Mouse (Mus musculus) hindbrain, embryonic 11.5 days (tissue): Measurements from ENCODE around the gene Rnft1. TPM values are rescaled to one million over a fixed set of nuclear protein-coding genes. Genes with fewer than 3 reads are reported as not detected.
A peak's percentile ranks its signal among the peaks of the same experiment; 100 is the strongest.

Experiments used
- ATAC-seq: fragments of 200-750 bp; cut with Nextera tagmentation; 2 replicates; pipeline ENCODE4 v1.8.0; 2017; ENCODE audit warnings: mild to moderate bottlenecking, moderate TSS enrichment, moderate library complexity; ENCODE audit not compliant: low FRiP score
- DNase-seq: peaks from one replicate; pipeline ENCODE4 v3.0.0-alpha.2; 2015; ENCODE audit warnings: low spot score
- H3K27ac ChIP-seq: fragments of 300-500 bp; sonication (generic); 2 replicates; pipeline ENCODE4 v1.5.1; 2014; ENCODE audit warnings: mild to moderate bottlenecking, low read depth, low read length
- H3K27me3 ChIP-seq: fragments of 300-500 bp; sonication (generic); 2 replicates; pipeline ENCODE4 v1.6.1; 2014; ENCODE audit warnings: mild to moderate bottlenecking, low read length, moderate library complexity, mixed read lengths; ENCODE audit not compliant: control insufficient read depth, insufficient read depth
- H3K36me3 ChIP-seq: fragments of 300-500 bp; sonication (generic); 2 replicates; pipeline ENCODE4 v1.6.1; 2014; ENCODE audit warnings: mild to moderate bottlenecking, low read length, moderate library complexity, mixed read lengths; ENCODE audit not compliant: control insufficient read depth, insufficient read depth
- H3K4me1 ChIP-seq: fragments of 300-500 bp; sonication (generic); replicated peaks from 2 replicates; pipeline ENCODE4 v1.6.1; 2014; ENCODE audit warnings: low read length, mixed read lengths; ENCODE audit not compliant: control insufficient read depth, insufficient read depth
- H3K4me2 ChIP-seq: fragments of 300-500 bp; sonication (generic); replicated peaks from 2 replicates; pipeline ENCODE4 v1.6.1; 2014; ENCODE audit warnings: mild to moderate bottlenecking, low read depth, low read length
- H3K4me3 ChIP-seq: fragments of 300-500 bp; sonication (generic); 2 replicates; pipeline ENCODE4 v1.5.1; 2014; ENCODE audit warnings: low read depth, low read length
- H3K9ac ChIP-seq: fragments of 300-500 bp; sonication (generic); 2 replicates; pipeline ENCODE4 v1.6.1; 2014; ENCODE audit warnings: low read depth, low read length
- H3K9me3 ChIP-seq: fragments of 300-500 bp; sonication (generic); 2 replicates; pipeline ENCODE4 v1.6.1; 2016; ENCODE audit warnings: low read length; ENCODE audit not compliant: control insufficient read depth
- WGBS: fragments of 180-500 bp; shearing (Covaris S2); extraction: QIAGEN DNeasy Blood & Tissue Kit; methylation state at CpG from one replicate; pipeline ENCODE4 v1.1.7; 2014; 5-methylcytosine and 5-hydroxymethylcytosine counted together
- polyA plus RNA-seq: library from polyadenylated mRNA; unstranded; fragments of >200 nt; fragmentation: Nextera tagmentation; extraction: Ambion mirVana; gene quantifications from 2 replicates; pipeline ENCODE4 v1.2.1, GENCODE M21; 2014

The Rnft1 gene
- polyA plus RNA-seq, 1 experiment from 2014 or later = 21.5 TPM

GRCm38 (mm10) chr11:86545556-86545955, 61.1 kb downstream of the Rnft1 start:
- Histone ChIP-seq H3K4me3 (peak overlapping the region; percentile 78), H3K27me3 (no peaks in the 10 kb centered on the region), H3K4me1 (no peaks in the 10 kb centered on the region), H3K36me3 (no peaks in the 10 kb centered on the region; the same call in 1 of the 2 replicates), H3K27ac (no peak overlapping the region), H3K4me2 (peak overlapping the region; percentile 39), H3K9me3 (no peaks in the 10 kb centered on the region), H3K9ac (0 out of 2 replicates have a peak overlapping the region, but pooled peaks have one; percentile 46)
- DNase-seq = no peak
- ATAC-seq = no peak
- 81% methylated on average over 8 of the region's 8 CpGs for WGBS

- Histone ChIP-seq H3K9me3 (no peaks in the 10 kb centered on the region), H3K27ac (no peak overlapping the region), H3K4me3 (no peak overlapping the region), H3K9ac (no peak overlapping the region), H3K4me2 (no peak overlapping the region), H3K36me3 (no peaks in the 10 kb centered on the region; the same call in 1 of the 2 replicates), H3K27me3 (no peaks in the 10 kb centered on the region), H3K4me1 (no peaks in the 10 kb centered on the region)
- ATAC-seq (no peak), DNase-seq (no peak)
- WGBS = 89% methylated on average over 1 of the region's 1 CpGs
These were observed 63.0 kb downstream of the Rnft1 start for GRCm38 (mm10) chr11:86547412-86547811.

Other genes with a start within 250 kb of the Rnft1 start
- gene Ints2, start 227.1 kb upstream of the Rnft1 start, polyA plus RNA-seq = 47.1 and 47.2 TPM in 2 replicates
- gene Med13, start 127.1 kb upstream of the Rnft1 start, polyA plus RNA-seq = 13.3 and 17.4 TPM in 2 replicates
- gene Rps6kb1, start 60.1 kb downstream of the Rnft1 start, polyA plus RNA-seq = 56.4 and 57.8 TPM in 2 replicates
- 13.5 and 17.2 TPM in 2 replicates for gene Tubd1, start 60.3 kb downstream of the Rnft1 start, polyA plus RNA-seq
- 97.9 and 105 TPM in 2 replicates for gene Vmp1, start 199.2 kb downstream of the Rnft1 start, polyA plus RNA-seq
- 40.3 and 42.4 TPM in 2 replicates for gene Ptrh2, start 199.3 kb downstream of the Rnft1 start, polyA plus RNA-seq